Mouse (Mus musculus) embryonic facial prominence, embryonic 14.5 days (tissue): ENCODE measurements at regions not wholly inside any gene's neighbourhood (a gene's known extent, or its start where the extent isn't known, plus 50 kb on each side); places are given as distances from the start of the nearest gene placed in this dataset.
A peak's percentile ranks its signal among the peaks of the same experiment; 100 is the strongest.

Experiments
- ATAC-seq: fragments of 200-750 bp; cut with Nextera tagmentation; 2 replicates; pipeline ENCODE4 v1.8.0; 2017; ENCODE audit warnings: low read depth, moderate number of reproducible peaks, moderate TSS enrichment
- DNase-seq: peaks from one replicate; pipeline ENCODE4 v3.0.0-alpha.2; 2015; ENCODE audit warnings: low spot score
- H3K27ac ChIP-seq: fragments of 300-500 bp; sonication (generic); replicated peaks from 2 replicates; pipeline ENCODE4 v1.5.1; 2014; ENCODE audit warnings: low read depth, mild to moderate bottlenecking, low read length, moderate library complexity
- H3K27me3 ChIP-seq: fragments of 300-500 bp; sonication (generic); replicated peaks from 2 replicates; pipeline ENCODE4 v1.6.1; 2014; ENCODE audit warnings: low read length; ENCODE audit not compliant: control insufficient read depth, insufficient read depth
- H3K36me3 ChIP-seq: fragments of 300-500 bp; sonication (generic); 2 replicates; pipeline ENCODE4 v1.6.1; 2014; ENCODE audit warnings: low read length, mixed read lengths; ENCODE audit not compliant: control insufficient read depth, insufficient read depth
- H3K4me1 ChIP-seq: fragments of 300-500 bp; sonication (generic); 2 replicates; pipeline ENCODE4 v1.6.1; 2014; ENCODE audit warnings: antibody characterized with exemption, low read length; ENCODE audit not compliant: control insufficient read depth, insufficient read depth
- H3K4me2 ChIP-seq: fragments of 300-500 bp; sonication (generic); 2 replicates; pipeline ENCODE4 v1.6.1; 2014; ENCODE audit warnings: low read depth, mild to moderate bottlenecking, low read length, moderate library complexity, mixed read lengths
- H3K4me3 ChIP-seq: fragments of 300-500 bp; sonication (generic); 2 replicates; pipeline ENCODE4 v1.5.1; 2014; ENCODE audit warnings: low read depth, mild to moderate bottlenecking, low read length
- H3K9ac ChIP-seq: fragments of 300-500 bp; sonication (generic); 2 replicates; pipeline ENCODE4 v1.6.1; 2014; ENCODE audit warnings: low read depth, mild to moderate bottlenecking, low read length, moderate library complexity, mixed read lengths
- H3K9me3 ChIP-seq: fragments of 300-500 bp; sonication (generic); 2 replicates; pipeline ENCODE4 v1.6.1; 2016; ENCODE audit warnings: low read length; ENCODE audit not compliant: control insufficient read depth
- WGBS: fragments of 180-500 bp; shearing (Covaris S2); extraction: QIAGEN DNeasy Blood & Tissue Kit; methylation state at CpG from one replicate; pipeline ENCODE4 v1.1.7; 2014; 5-methylcytosine and 5-hydroxymethylcytosine counted together

DNA sequence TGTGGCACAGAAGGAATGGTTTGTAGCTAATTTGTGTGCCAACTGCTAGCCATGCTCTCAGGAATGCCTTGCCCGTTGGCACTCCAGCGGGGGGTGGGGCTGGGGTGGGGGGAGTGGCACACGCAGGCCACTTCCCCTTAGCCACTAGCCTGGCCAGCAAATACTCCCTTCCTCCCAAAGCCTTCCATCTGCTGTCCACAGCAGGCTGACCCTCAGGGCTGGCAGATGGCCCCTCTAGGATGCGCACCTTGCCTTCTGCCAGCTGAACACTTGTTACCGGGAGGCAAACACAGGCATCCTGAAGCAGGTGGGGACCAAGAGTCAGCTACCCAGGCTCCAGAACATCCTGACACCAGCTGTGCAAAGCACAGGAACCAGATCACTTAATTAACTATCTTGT lies 372.1 kb upstream of the Smim15 start:
- Histone ChIP-seq H3K4me3 (no peak overlapping the region), H3K27me3 (no peaks in the 10 kb centered on the region), H3K4me2 (no peak overlapping the region), H3K36me3 (no peaks in the 10 kb centered on the region), H3K27ac (no peak overlapping the region), H3K9ac (no peak overlapping the region), H3K4me1 (peaks cover 10% of the 10 kb centered on the region), H3K9me3 (no peaks in the 10 kb centered on the region)
- 52% methylated on average over 4 of the region's 5 CpGs for WGBS
- ATAC-seq = no peak
- no peak for DNase-seq

DNA sequence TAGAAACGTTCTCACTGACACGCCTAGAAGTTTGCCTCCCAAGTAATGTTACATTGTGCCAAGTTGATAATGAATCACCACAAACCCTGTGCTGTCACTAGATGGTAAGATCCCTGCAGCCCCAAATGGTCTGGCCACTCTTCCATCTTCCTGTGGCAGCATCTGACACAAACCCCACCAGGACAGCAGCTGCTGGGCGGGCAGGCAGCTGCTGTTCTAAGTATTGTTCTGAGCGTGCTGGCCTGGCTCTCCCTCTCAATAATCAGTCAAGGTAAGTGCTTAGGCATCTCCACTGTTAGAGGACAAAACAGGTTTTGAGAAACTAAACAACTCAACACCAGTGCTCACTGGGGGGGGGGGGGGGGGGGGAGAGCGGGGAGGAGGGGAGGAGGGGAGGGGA lies 375.7 kb upstream of the Smim15 start:
- no peaks in the 10 kb centered on the region for H3K36me3 ChIP-seq
- H3K4me1 ChIP-seq = no peaks in the 10 kb centered on the region
- H3K27me3 ChIP-seq = no peaks in the 10 kb centered on the region
- WGBS = 67% methylated on average over 4 of the region's 5 CpGs
- peak; percentile 61; the same call in 1 of the 2 replicates for ATAC-seq
- no peaks in the 10 kb centered on the region for H3K9me3 ChIP-seq
- H3K4me2 ChIP-seq = no peak overlapping the region
- no peak overlapping the region for H3K27ac ChIP-seq
- H3K9ac ChIP-seq = no peak overlapping the region
- H3K4me3 ChIP-seq = no peak overlapping the region
- DNase-seq = peak; percentile 47

DNA sequence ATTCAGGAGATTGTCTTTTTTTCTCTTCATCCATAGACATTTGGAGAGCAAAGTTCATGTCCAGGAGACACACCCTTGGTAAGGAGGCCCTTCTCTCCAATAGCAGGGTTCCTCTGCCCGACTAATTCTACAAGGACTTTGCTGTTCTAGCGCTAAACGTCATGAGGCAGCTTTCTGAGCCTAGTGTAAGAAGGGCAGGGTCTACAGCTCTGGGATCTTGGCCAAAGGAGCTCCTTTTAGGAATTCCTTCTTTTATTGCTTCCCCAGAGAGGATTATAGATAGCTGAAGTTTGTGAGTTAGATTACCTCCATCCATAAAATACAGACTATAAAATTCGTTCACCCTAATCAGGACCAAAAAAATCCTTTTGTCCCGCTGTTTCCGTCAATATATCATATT lies 378.5 kb upstream of the Smim15 start:
- H3K27me3 ChIP-seq = no peaks in the 10 kb centered on the region
- no peak overlapping the region for H3K4me2 ChIP-seq
- H3K4me3 ChIP-seq = no peak overlapping the region
- 70% methylated on average over 6 of the region's 6 CpGs for WGBS
- H3K4me1 ChIP-seq = no peaks in the 10 kb centered on the region
- no peak overlapping the region for H3K9ac ChIP-seq
- H3K36me3 ChIP-seq = no peaks in the 10 kb centered on the region
- ATAC-seq (no peak), DNase-seq (no peak)
- H3K9me3 ChIP-seq = no peaks in the 10 kb centered on the region
- H3K27ac ChIP-seq = no peak overlapping the region

DNA sequence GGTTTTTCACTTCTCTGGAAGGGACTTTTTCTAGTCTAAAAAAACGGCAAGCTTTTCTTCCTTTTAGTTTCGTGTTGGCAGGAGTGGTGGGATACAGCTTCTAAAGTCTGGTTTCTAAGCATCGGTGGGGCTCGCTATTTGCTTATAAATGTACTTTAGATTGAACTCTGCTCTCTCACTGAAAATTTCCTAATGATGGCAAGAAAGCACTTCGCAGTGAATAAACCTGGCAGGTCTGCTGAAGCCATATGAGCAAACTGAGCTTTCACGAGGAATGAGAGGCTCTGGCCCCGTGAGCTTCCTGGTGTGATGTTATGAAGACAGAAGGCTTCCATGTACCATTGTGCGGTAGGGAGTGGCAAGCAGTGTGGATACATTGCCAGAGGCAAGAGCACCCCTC lies 380.0 kb upstream of the Smim15 start:
- Histone ChIP-seq H3K4me3 (no peak overlapping the region), H3K9ac (no peak overlapping the region), H3K36me3 (no peaks in the 10 kb centered on the region), H3K4me1 (no peaks in the 10 kb centered on the region), H3K4me2 (no peak overlapping the region), H3K27ac (no peak overlapping the region), H3K27me3 (no peaks in the 10 kb centered on the region), H3K9me3 (no peaks in the 10 kb centered on the region)
- 51% methylated on average over 8 of the region's 8 CpGs for WGBS
- ATAC-seq (no peak), DNase-seq (no peak)

DNA sequence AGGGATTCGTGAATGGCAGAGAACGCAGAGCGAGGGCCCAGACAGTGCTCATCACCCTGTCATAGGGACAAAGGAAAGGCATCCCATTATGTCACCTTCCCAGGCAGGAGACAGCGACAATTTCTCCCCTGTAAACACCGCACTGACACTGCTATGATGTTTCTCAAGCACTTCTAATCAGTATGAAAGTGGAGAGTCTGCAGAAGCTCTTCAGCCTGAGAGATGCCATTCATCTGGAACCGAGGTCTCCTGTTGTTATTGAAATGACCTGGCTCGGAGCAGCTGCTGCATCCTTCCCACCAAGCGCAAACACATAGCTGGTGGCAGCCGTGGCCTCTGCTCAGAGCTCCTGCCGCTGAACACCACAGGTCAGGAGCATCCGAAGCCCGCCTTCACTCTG lies 380.5 kb upstream of the Smim15 start:
- no peaks in the 10 kb centered on the region for H3K27me3 ChIP-seq
- no peak overlapping the region for H3K4me3 ChIP-seq

DNA sequence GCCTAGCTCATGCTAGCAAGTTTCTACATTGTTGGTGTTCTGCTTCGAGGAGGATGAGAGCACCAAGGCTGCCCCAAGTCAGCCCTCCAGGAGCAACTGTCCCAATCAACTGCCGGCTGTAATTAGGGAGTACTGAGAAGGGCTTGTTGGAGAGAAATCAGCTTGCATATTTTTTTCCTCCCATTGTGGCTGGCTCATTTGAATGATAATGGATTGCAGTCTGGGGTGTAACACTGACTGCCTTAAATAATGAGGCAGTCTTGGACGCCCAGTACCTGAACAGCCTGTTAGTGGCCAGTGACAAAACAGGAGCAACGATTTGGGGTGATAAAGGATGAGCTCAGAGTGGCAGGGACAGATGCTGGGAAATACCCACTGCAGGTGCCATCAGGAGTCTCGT lies 382.8 kb upstream of the Smim15 start:
- Histone ChIP-seq H3K36me3 (no peaks in the 10 kb centered on the region), H3K27me3 (no peaks in the 10 kb centered on the region), H3K9me3 (no peaks in the 10 kb centered on the region), H3K4me2 (no peak overlapping the region), H3K9ac (no peak overlapping the region), H3K27ac (no peak overlapping the region), H3K4me3 (no peak overlapping the region), H3K4me1 (no peaks in the 10 kb centered on the region)
- no peak for DNase-seq
- 34% methylated on average over 5 of the region's 5 CpGs for WGBS
- no peak for ATAC-seq

More for the DNA sequence above, 380.5 kb upstream of the Smim15 start:
- Histone ChIP-seq H3K4me2 (no peak overlapping the region), H3K9ac (no peak overlapping the region), H3K36me3 (no peaks in the 10 kb centered on the region), H3K4me1 (no peaks in the 10 kb centered on the region), H3K27ac (no peak overlapping the region), H3K9me3 (no peaks in the 10 kb centered on the region)
- WGBS = 23% methylated on average over 12 of the region's 12 CpGs
- no peak for DNase-seq
- ATAC-seq = no peak

DNA sequence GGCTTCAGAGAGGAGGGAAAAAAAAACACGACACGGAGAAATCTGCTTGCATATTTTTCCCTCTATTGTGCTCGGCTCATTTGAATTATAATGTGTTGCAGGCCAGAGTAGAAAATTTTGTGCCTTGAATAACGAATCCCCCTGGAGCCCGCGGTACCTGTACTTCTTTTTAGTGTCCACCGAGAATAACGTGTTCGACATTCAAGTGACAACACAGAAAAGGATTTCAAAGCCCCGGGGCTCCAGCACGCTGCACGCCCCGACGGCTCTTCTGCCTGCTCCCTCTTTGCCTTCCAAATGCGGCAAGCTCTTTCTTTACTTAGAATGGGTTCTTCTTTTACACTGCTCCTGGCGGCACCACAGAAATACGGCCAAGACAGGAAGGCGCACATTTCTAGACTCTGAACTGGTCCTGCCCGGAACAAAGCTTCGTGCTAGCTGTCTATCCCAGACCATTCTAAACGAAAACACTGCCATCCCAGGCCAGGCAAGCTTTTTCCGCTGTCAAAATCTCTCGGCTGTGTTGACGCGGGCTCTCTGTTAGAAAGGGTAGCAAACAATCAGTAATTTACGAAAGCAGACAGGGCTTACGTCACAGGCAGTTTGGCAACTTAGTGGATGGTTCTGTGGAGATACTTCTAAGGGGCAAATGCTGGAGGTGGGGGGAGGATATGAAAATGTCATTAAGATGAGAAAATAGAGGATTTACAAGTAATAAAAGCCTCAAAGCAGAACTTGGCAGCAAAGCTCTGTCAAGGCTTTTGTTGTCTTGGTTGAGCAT lies 398.2 kb upstream of the Smim15 start:
- Histone ChIP-seq H3K4me2 (peak overlapping the region; percentile 69), H3K27me3 (peaks cover 24% of the 10 kb centered on the region), H3K4me3 (peak overlapping the region; percentile 40), H3K9ac (peak overlapping the region; percentile 48; the same call in 1 of the 2 replicates), H3K27ac (no peak overlapping the region), H3K36me3 (no peaks in the 10 kb centered on the region), H3K4me1 (peaks cover 6% of the 10 kb centered on the region; the same call in 1 of the 2 replicates), H3K9me3 (no peaks in the 10 kb centered on the region)
- DNase-seq (peak; percentile 51), ATAC-seq (peak; percentile 56; the same call in 1 of the 2 replicates)
- 3% methylated on average over 27 of the region's 27 CpGs for WGBS

DNA sequence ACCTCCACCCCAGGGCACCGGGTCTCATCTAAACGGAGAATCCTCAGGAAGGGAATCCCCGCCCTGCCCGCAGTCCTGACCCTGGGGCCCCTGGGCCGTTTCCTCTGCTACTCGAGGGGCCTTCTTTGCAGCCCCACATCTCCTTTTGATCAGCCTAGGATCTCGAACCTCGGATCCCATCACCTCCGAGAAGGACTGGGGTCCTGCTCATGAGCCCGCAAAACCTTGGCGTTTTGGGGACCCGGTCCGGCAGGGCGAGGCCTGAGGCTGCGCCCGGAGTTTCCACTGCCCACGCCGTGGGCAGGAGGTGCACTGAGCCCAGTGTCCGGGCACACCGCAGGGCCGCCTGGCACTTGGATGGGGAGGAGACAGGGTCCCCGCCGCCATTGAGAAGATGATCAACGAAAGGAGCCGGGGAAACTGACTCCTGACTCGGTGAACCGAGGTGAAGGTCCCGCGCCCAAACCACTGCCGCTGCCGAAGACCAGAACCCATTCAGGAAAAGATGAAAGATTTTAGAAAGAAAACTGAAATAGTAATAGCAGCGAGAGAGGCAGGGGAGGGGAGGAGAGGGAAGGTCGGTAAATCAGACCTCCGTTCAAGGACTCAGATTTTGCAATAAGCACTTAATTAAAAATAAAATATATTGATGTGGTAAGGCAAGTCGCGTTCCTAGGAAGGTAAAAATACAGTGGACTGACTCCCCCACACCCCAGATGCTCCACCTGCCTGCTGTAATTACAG lies 399.0 kb upstream of the Smim15 start:
- H3K36me3 ChIP-seq = no peaks in the 10 kb centered on the region
- DNase-seq = no peak
- peaks cover 24% of the 10 kb centered on the region for H3K27me3 ChIP-seq
- H3K4me1 ChIP-seq = peaks cover 6% of the 10 kb centered on the region; the same call in 1 of the 2 replicates
- H3K4me2 ChIP-seq = peak overlapping the region; percentile 69
- peak overlapping the region; percentile 40 for H3K4me3 ChIP-seq
- no peaks in the 10 kb centered on the region for H3K9me3 ChIP-seq
- peak overlapping the region; percentile 48 for H3K9ac ChIP-seq
- no peak for ATAC-seq
- H3K27ac ChIP-seq = no peak overlapping the region
- WGBS = 2% methylated on average over 32 of the region's 36 CpGs
